ENCODE assay signal across 8 mouse cellular contexts in the genomic region with DNA sequence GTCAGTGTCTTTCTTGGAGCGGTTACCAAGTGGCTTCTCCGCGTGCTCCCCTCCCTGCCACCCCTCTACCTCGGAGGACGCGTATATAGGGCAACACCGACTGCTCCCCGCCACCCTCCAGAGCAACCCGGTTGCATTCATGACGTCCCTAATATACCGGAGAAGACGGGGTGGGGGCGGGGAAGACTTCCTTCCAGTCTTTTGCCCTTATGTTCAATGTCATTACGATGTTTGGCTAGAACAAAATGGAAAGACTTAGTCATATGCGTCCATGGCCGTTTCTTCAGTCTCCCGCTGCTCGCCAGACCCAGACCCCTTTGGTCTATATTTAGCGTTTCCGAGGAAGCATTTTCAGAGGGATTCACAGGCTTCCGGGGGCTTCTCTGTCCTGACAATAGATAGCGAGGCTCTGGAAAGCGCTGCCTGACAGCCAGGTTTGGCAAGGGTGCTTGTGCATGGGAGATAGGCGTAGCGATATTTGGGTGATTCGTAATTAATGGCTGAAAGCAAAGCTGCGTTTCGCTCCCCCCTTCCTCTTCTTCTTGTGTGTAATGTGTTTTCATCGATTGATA. TPM values are rescaled to one million over a fixed set of nuclear protein-coding genes. Genes with fewer than 3 reads are reported as not detected.
DNase-seq lines count a peak whose midpoint lies in the region; ATAC-seq lines count a peak whose summit lies in the region.

No protein-coding gene starts in this region.

- no peaks in the 10 kb centered on the region for H3K4me1 ChIP-seq in hindbrain, embryonic 11.5 days (replicated peaks; ENCODE audit: control insufficient read depth, insufficient read depth, low read length)
- H3K4me1 ChIP-seq in limb, embryonic 13.5 days = peaks cover 11% of the 10 kb centered on the region; the same call in 1 of the 2 replicates

- no peaks in the 10 kb centered on the region for H3K9me3 ChIP-seq in hindbrain, embryonic 11.5 days (ENCODE audit: control insufficient read depth, low read length)
- no peaks in the 10 kb centered on the region for H3K9me3 ChIP-seq in limb, embryonic 13.5 days

- H3K4me2 ChIP-seq in hindbrain, embryonic 11.5 days (replicated peaks; ENCODE audit: low read depth, low read length) = peak overlapping the region; percentile 53
- peak overlapping the region; percentile 99 for H3K4me2 ChIP-seq in limb, embryonic 13.5 days (replicated peaks)

- under 1% methylated on average over 29 of the region's 29 CpGs for WGBS in hindbrain, embryonic 11.5 days
- 2% methylated on average over 28 of the region's 29 CpGs for WGBS in limb, embryonic 13.5 days

- no peaks in the 10 kb centered on the region for H3K36me3 ChIP-seq in hindbrain, embryonic 11.5 days (ENCODE audit: control insufficient read depth, insufficient read depth, low read length)
- H3K36me3 ChIP-seq in limb, embryonic 13.5 days = no peaks in the 10 kb centered on the region

- peak; percentile 80 for ATAC-seq in hindbrain, embryonic 11.5 days (ENCODE audit: low FRiP score)
- 0 out of 2 replicates have a peak, but pooled peaks have one; percentile 17 for ATAC-seq in limb, embryonic 13.5 days (ENCODE audit: low FRiP score, low read depth)

- H3K27me3 ChIP-seq in hindbrain, embryonic 11.5 days (ENCODE audit: control insufficient read depth, insufficient read depth, low read length) = no peaks in the 10 kb centered on the region
- peaks cover 47% of the 10 kb centered on the region for H3K27me3 ChIP-seq in limb, embryonic 13.5 days

- peak overlapping the region; percentile 68 for H3K9ac ChIP-seq in hindbrain, embryonic 11.5 days (ENCODE audit: low read depth, low read length)
- peak overlapping the region; percentile 65 for H3K9ac ChIP-seq in limb, embryonic 13.5 days

- peak overlapping the region; percentile 44 for H3K4me3 ChIP-seq in hindbrain, embryonic 11.5 days (ENCODE audit: low read depth, low read length)
- peak overlapping the region; percentile 68 for H3K4me3 ChIP-seq in limb, embryonic 13.5 days

- peak; percentile 17 for DNase-seq in layer of hippocampus, adult 11-12 months (ENCODE audit: low spot score)
- DNase-seq in layer of hippocampus, adult 9-10 months (ENCODE audit: low spot score) = no peak
- DNase-seq in cerebellum, postnatal 36 days = peak; percentile 31 to 56
- DNase-seq in hindbrain, embryonic 11.5 days (ENCODE audit: low spot score) = peak; percentile 68
- peak; percentile 10 for DNase-seq in right cerebral cortex, adult 18-20 months
- no peak for DNase-seq in thymus, postnatal 10 days (ENCODE audit: low spot score in 2 of 2)
- DNase-seq in ovary, adult 18-20 months (ENCODE audit: low spot score) = no peak

- peak overlapping the region; percentile 97 for H3K27ac ChIP-seq in hindbrain, embryonic 11.5 days (ENCODE audit: low read depth, low read length)
- H3K27ac ChIP-seq in limb, embryonic 13.5 days = no peak overlapping the region

RNA-seq across cellular contexts. Expression of a gene that starts 1.1 kb away (rescaled TPM):
- polyA plus RNA-seq in hindbrain, embryonic 11.5 days (2014; fragmentation: Nextera tagmentation; extraction: Ambion mirVana) = 28.1 and 32.2 TPM in 2 replicates
- polyA plus RNA-seq in limb, embryonic 13.5 days (2015; fragmentation: Nextera tagmentation; extraction: Ambion mirVana) = 3.5 and 3.8 TPM in 2 replicates

Comparison
In these comparisons a context has a peak if more than half of its experiments do, and no peak if none do; other contexts are left out.
1. DNase-seq: peak in layer of hippocampus, adult 11-12 months (single experiment), cerebellum, postnatal 36 days (2 of 2), hindbrain, embryonic 11.5 days (single experiment) and right cerebral cortex, adult 18-20 months (single experiment); none in layer of hippocampus, adult 9-10 months (single experiment), thymus, postnatal 10 days (0 of 2) and ovary, adult 18-20 months (single experiment).